Mouse (Mus musculus): ENCODE measurements around the gene Lclat1. TPM values are rescaled to one million over a fixed set of nuclear protein-coding genes. Genes with fewer than 3 reads are reported as not detected.

The Lclat1 gene
- total and polyA plus RNA-seq, 3 experiments, result 6.3 to 9.6 (median 7.0) TPM

- H3K79me2 ChIP-seq (replicated peaks; ENCODE audit: control insufficient read depth, extremely low read depth, insufficient read depth, poor library complexity, severe bottlenecking), result no peaks in the 10 kb centered on the region
- dilution Hi-C loops (cut with MboI; ENCODE audit: extremely low pct_ligation_motif_present, extremely low pct_unique_long_range_greater_than_20kb, low sequenced_read_pairs) (no loop called here), in situ Hi-C loops (cut with MboI; ENCODE audit: low pct_ligation_motif_present, low pct_unique_long_range_greater_than_20kb, low sequenced_read_pairs) (no loop called here)
- H3K9ac ChIP-seq (ENCODE audit: insufficient read depth, low read depth), result no peak overlapping the region
- no peak overlapping the region for H3K4me3 ChIP-seq (replicated peaks in 1 of 3; ENCODE audit: low read depth in 2 of 3, low read length in 2 of 3, poor library complexity in 1 of 3)
- H3K9me3 ChIP-seq (replicated peaks; ENCODE audit: low read length), result no peaks in the 10 kb centered on the region
- H3K4me1 ChIP-seq (ENCODE audit: control insufficient read depth in 1 of 2, insufficient read depth in 2 of 2), result peaks cover 8 to 26% of the 10 kb centered on the region in 2 experiments; a peak in 3 of 4 replicates
- H3K4me2 ChIP-seq (ENCODE audit: insufficient read depth, low read depth, poor library complexity, severe bottlenecking), result no peak overlapping the region
- no peak overlapping the region for H3K27ac ChIP-seq (ENCODE audit: insufficient read depth, low read depth)
- no peak for TF ChIP-seq ZC3H11A (IDR thresholded peaks at IDR 0.05; ENCODE audit: low read depth, low read length)
- no peak for TF ChIP-seq RCOR1 (conservative IDR thresholded peaks at IDR 0.05; ENCODE audit: low read depth, low read length)
- no peak for TF ChIP-seq CTCF (conservative IDR thresholded peaks at IDR 0.05 in 1 of 2, IDR thresholded peaks at IDR 0.05 in 1 of 2; ENCODE audit: low read depth in 2 of 2, low read length in 2 of 2)
- no peak for TF ChIP-seq POLR2AphosphoS2 (IDR thresholded peaks at IDR 0.05; ENCODE audit: low read depth, low read length)
- no peak for TF ChIP-seq ETS1 (conservative IDR thresholded peaks at IDR 0.05; ENCODE audit: low read depth, low read length)
- TF ChIP-seq MYC (IDR thresholded peaks at IDR 0.05; ENCODE audit: low read depth, low read length), result no peak
- no peak for TF ChIP-seq CHD1 (IDR thresholded peaks at IDR 0.05; ENCODE audit: low read depth, low read length)
- TF ChIP-seq RAD21 (IDR thresholded peaks at IDR 0.05; ENCODE audit: low read depth, low read length), result no peak
- TF ChIP-seq NELFE (IDR thresholded peaks at IDR 0.05; ENCODE audit: low read depth, low read length), result no peak
- TF ChIP-seq MEF2A (IDR thresholded peaks at IDR 0.05; ENCODE audit: borderline replicate concordance, low read depth, low read length), result no peak
- TF ChIP-seq SIN3A (IDR thresholded peaks at IDR 0.05; ENCODE audit: low read length), result no peak
- no peak for TF ChIP-seq POLR2A (IDR thresholded peaks at IDR 0.05; ENCODE audit: low read depth, low read length)
- no peak for TF ChIP-seq HCFC1 (IDR thresholded peaks at IDR 0.05; ENCODE audit: low read depth, low read length)
- no peaks in the 10 kb centered on the region for H3K27me3 ChIP-seq (replicated peaks)
- DNase-seq (ENCODE audit: extremely low read depth), result no peak
- no peaks in the 10 kb centered on the region for H3K36me3 ChIP-seq (replicated peaks in 1 of 2; ENCODE audit: control insufficient read depth in 1 of 2, insufficient read depth in 1 of 2, low read length in 1 of 2)
Measured at GRCm38 (mm10) chr17:73175720-73176119, 67.9 kb downstream of the Lclat1 start.

GRCm38 (mm10) chr17:73177079-73177478 lies 69.3 kb downstream of the Lclat1 start:
- TF ChIP-seq E2F4 (IDR thresholded peaks at IDR 0.05; ENCODE audit: insufficient replicate concordance, low read depth, low read length) (no peak), NELFE (IDR thresholded peaks at IDR 0.05; ENCODE audit: low read depth, low read length) (no peak), ZNF384 (IDR thresholded peaks at IDR 0.05; ENCODE audit: low read depth, low read length) (no peak), UBTF (IDR thresholded peaks at IDR 0.05; ENCODE audit: low read depth, low read length) (no peak), POLR2AphosphoS2 (IDR thresholded peaks at IDR 0.05; ENCODE audit: low read depth, low read length) (no peak), RAD21 (IDR thresholded peaks at IDR 0.05; ENCODE audit: low read depth, low read length) (no peak), CTCF (conservative IDR thresholded peaks at IDR 0.05 in 1 of 2, IDR thresholded peaks at IDR 0.05 in 1 of 2; ENCODE audit: low read depth in 2 of 2, low read length in 2 of 2) (no peak), MAX (IDR thresholded peaks at IDR 0.05; ENCODE audit: low read length) (no peak), NRF1 (IDR thresholded peaks at IDR 0.05; ENCODE audit: low read depth, low read length) (no peak), KAT2A (IDR thresholded peaks at IDR 0.05; ENCODE audit: insufficient replicate concordance, low read length) (no peak), ZKSCAN1 (IDR thresholded peaks at IDR 0.05; ENCODE audit: borderline replicate concordance, low read depth, low read length) (no peak)

More at GRCm38 (mm10) chr17:73177079-73177478, 69.3 kb downstream of the Lclat1 start:
- no peak overlapping the region for H3K9ac ChIP-seq (ENCODE audit: insufficient read depth, low read depth)
- H3K4me1 ChIP-seq (ENCODE audit: control insufficient read depth in 1 of 2, insufficient read depth in 2 of 2), result peaks cover 8 to 19% of the 10 kb centered on the region in 2 experiments; a peak in 3 of 4 replicates
- H3K27ac ChIP-seq (ENCODE audit: insufficient read depth, low read depth), result no peak overlapping the region
- DNase-seq (ENCODE audit: extremely low read depth), result no peak
- in situ Hi-C loops (cut with MboI; ENCODE audit: low pct_ligation_motif_present, low pct_unique_long_range_greater_than_20kb, low sequenced_read_pairs) (no loop called here), dilution Hi-C loops (cut with MboI; ENCODE audit: extremely low pct_ligation_motif_present, extremely low pct_unique_long_range_greater_than_20kb, low sequenced_read_pairs) (no loop called here)
- H3K79me2 ChIP-seq (replicated peaks; ENCODE audit: control insufficient read depth, extremely low read depth, insufficient read depth, poor library complexity, severe bottlenecking), result no peaks in the 10 kb centered on the region
- no peaks in the 10 kb centered on the region for H3K9me3 ChIP-seq (replicated peaks; ENCODE audit: low read length)
- H3K4me3 ChIP-seq (replicated peaks in 1 of 3; ENCODE audit: low read depth in 2 of 3, low read length in 2 of 3, poor library complexity in 1 of 3), result no peak overlapping the region
- H3K4me2 ChIP-seq (ENCODE audit: insufficient read depth, low read depth, poor library complexity, severe bottlenecking), result no peak overlapping the region
- no peaks in the 10 kb centered on the region for H3K36me3 ChIP-seq (replicated peaks in 1 of 2; ENCODE audit: control insufficient read depth in 1 of 2, insufficient read depth in 1 of 2, low read length in 1 of 2)
- H3K27me3 ChIP-seq (replicated peaks), result no peaks in the 10 kb centered on the region

Data from CH12.LX (cell line).